Mouse (Mus musculus) left cerebral cortex, postnatal 25 days (tissue): ENCODE measurements around the gene Mtcl1. TPM values are rescaled to one million over a fixed set of nuclear protein-coding genes. Genes with fewer than 3 reads are reported as not detected.
A peak's percentile ranks its signal among the peaks of the same experiment; 100 is the strongest.

Source experiments
- DNase-seq, 2 experiments: peaks; one replicate each; pipeline ENCODE4 v3.0.0; 2022; ENCODE audit warnings: low spot score in 2 of 2, mixed read lengths in 1 of 2
- intact Hi-C: fragments of 180-260 bp; cut with DNase I; formaldehyde crosslinking; loops from one replicate; pipeline ENCODE4 v1.15.1; 2025
- total RNA-seq, 2 experiments: library from RNA; stranded (reverse); gene quantifications; 2 replicates each; pipeline ENCODE4 v1.2.3; 2021

Gene Mtcl1
- total RNA-seq, 2 experiments from 2014 or later, result 89.4 to 96.4 TPM

GRCm38 (mm10) chr17:66414331-66414730, 35.2 kb downstream of the Mtcl1 start:
- DNase-seq, result no peak
- intact Hi-C loops, result no loop called here

GRCm38 (mm10) chr17:66412155-66412970, 37.2 kb downstream of the Mtcl1 start:
- intact Hi-C loops, result no loop called here

GRCm38 (mm10) chr17:66410884-66411426, 38.6 kb downstream of the Mtcl1 start:
- intact Hi-C loops, result no loop called here
- DNase-seq, result no peak

More at GRCm38 (mm10) chr17:66412155-66412970, 37.2 kb downstream of the Mtcl1 start:
- DNase-seq, result no peak

GRCm38 (mm10) chr17:66409070-66409605, 40.4 kb downstream of the Mtcl1 start:
- no peak for DNase-seq
- intact Hi-C loops, result no loop called here

- intact Hi-C loops, result no loop called here
- no peak for DNase-seq
Observed at GRCm38 (mm10) chr17:66408400-66408799, 41.1 kb downstream of the Mtcl1 start.

GRCm38 (mm10) chr17:66407833-66408232, 41.7 kb downstream of the Mtcl1 start:
- DNase-seq, result no peak

GRCm38 (mm10) chr17:66405601-66406000, 43.9 kb downstream of the Mtcl1 start:
- DNase-seq, result no peak
- intact Hi-C loops, result no loop called here

More at GRCm38 (mm10) chr17:66407833-66408232, 41.7 kb downstream of the Mtcl1 start:
- intact Hi-C loops, result no loop called here

- intact Hi-C loops, result no loop called here
Observed at GRCm38 (mm10) chr17:66404883-66405590, 44.5 kb downstream of the Mtcl1 start.

GRCm38 (mm10) chr17:66402791-66403470, 46.6 kb downstream of the Mtcl1 start:
- intact Hi-C loops, result no loop called here
- DNase-seq, result no peak

More at GRCm38 (mm10) chr17:66404883-66405590, 44.5 kb downstream of the Mtcl1 start:
- peak in 1 of 2 experiments; percentile 63 for DNase-seq

- no peak for DNase-seq
- intact Hi-C loops, result no loop called here
Observed at GRCm38 (mm10) chr17:66401596-66402265, 47.8 kb downstream of the Mtcl1 start.

- DNase-seq, result no peak
- intact Hi-C loops, result no loop called here
Observed at GRCm38 (mm10) chr17:66399780-66400179, 49.8 kb downstream of the Mtcl1 start.

GRCm38 (mm10) chr17:66394571-66394970, 55.0 kb downstream of the Mtcl1 start:
- DNase-seq, result no peak
- intact Hi-C loops, result no loop called here

- intact Hi-C loops, result no loop called here
- peak in 1 of 2 experiments; percentile 57 for DNase-seq
Observed at GRCm38 (mm10) chr17:66388307-66388706, 61.2 kb downstream of the Mtcl1 start.

- intact Hi-C loops, result no loop called here
- DNase-seq, result no peak
Observed at GRCm38 (mm10) chr17:66381338-66381737, 68.2 kb downstream of the Mtcl1 start.

GRCm38 (mm10) chr17:66379900-66380857, 69.4 kb downstream of the Mtcl1 start:
- intact Hi-C loops, result no loop called here
- DNase-seq, result peak in 1 of 2 experiments; percentile 62

GRCm38 (mm10) chr17:66379308-66379707, 70.2 kb downstream of the Mtcl1 start:
- DNase-seq, result no peak
- intact Hi-C loops, result no loop called here

- intact Hi-C loops, result no loop called here
Observed at GRCm38 (mm10) chr17:66378127-66378526, 71.4 kb downstream of the Mtcl1 start.

More at GRCm38 (mm10) chr17:66378127-66378526, 71.4 kb downstream of the Mtcl1 start:
- DNase-seq, result no peak
